Mouse (Mus musculus): ENCODE measurements around the gene Fgd3. TPM values are rescaled to one million over a fixed set of nuclear protein-coding genes. Genes with fewer than 3 reads are reported as not detected.

Fgd3 gene
- polyA plus RNA-seq, 1 experiment from 2014 or later: 1.2 TPM

- no peaks in the 10 kb centered on the region for H3K9me3 ChIP-seq (ENCODE audit: control insufficient read depth, low read length)
- H3K4me2 ChIP-seq (ENCODE audit: low read depth, low read length): no peak overlapping the region
- WGBS: 93% methylated on average over 4 of the region's 4 CpGs
- no peaks in the 10 kb centered on the region for H3K27me3 ChIP-seq (replicated peaks; ENCODE audit: control insufficient read depth, insufficient read depth, low read length)
- H3K4me3 ChIP-seq (ENCODE audit: low read length): no peak overlapping the region
- no peak overlapping the region for H3K27ac ChIP-seq (ENCODE audit: low read length)
- H3K9ac ChIP-seq (ENCODE audit: low read depth, low read length): no peak overlapping the region
- no peaks in the 10 kb centered on the region for H3K4me1 ChIP-seq (ENCODE audit: control insufficient read depth, insufficient read depth, low read length)
- H3K36me3 ChIP-seq (ENCODE audit: control insufficient read depth, insufficient read depth, low read length): no peaks in the 10 kb centered on the region
- no peak for ATAC-seq
Measured at GRCm38 (mm10) chr13:49234711-49235110, 85.4 kb downstream of the Fgd3 start.

- Histone ChIP-seq H3K9ac (ENCODE audit: low read depth, low read length) (no peak overlapping the region), H3K36me3 (ENCODE audit: control insufficient read depth, insufficient read depth, low read length) (no peaks in the 10 kb centered on the region), H3K4me3 (ENCODE audit: low read length) (no peak overlapping the region), H3K27ac (ENCODE audit: low read length) (no peak overlapping the region), H3K4me1 (ENCODE audit: control insufficient read depth, insufficient read depth, low read length) (no peaks in the 10 kb centered on the region), H3K27me3 (replicated peaks; ENCODE audit: control insufficient read depth, insufficient read depth, low read length) (no peaks in the 10 kb centered on the region), H3K4me2 (ENCODE audit: low read depth, low read length) (no peak overlapping the region), H3K9me3 (ENCODE audit: control insufficient read depth, low read length) (no peaks in the 10 kb centered on the region)
- WGBS: 79% methylated on average over 8 of the region's 8 CpGs
- peak; percentile 70 for ATAC-seq
Measured at GRCm38 (mm10) chr13:49233792-49234572, 86.1 kb downstream of the Fgd3 start.

GRCm38 (mm10) chr13:49225633-49226032, 94.5 kb downstream of the Fgd3 start:
- H3K4me1 ChIP-seq (ENCODE audit: control insufficient read depth, insufficient read depth, low read length): peaks cover 4% of the 10 kb centered on the region; the same call in 1 of the 2 replicates
- 42% methylated on average over 4 of the region's 4 CpGs for WGBS
- ATAC-seq: no peak; the same call in 1 of the 2 replicates

GRCm38 (mm10) chr13:49225159-49225558, 95.0 kb downstream of the Fgd3 start:
- Histone ChIP-seq H3K27me3 (replicated peaks; ENCODE audit: control insufficient read depth, insufficient read depth, low read length) (no peaks in the 10 kb centered on the region; the same call in 1 of the 2 replicates), H3K4me3 (ENCODE audit: low read length) (no peak overlapping the region), H3K36me3 (ENCODE audit: control insufficient read depth, insufficient read depth, low read length) (no peaks in the 10 kb centered on the region), H3K27ac (ENCODE audit: low read length) (no peak overlapping the region), H3K4me2 (ENCODE audit: low read depth, low read length) (no peak overlapping the region), H3K4me1 (ENCODE audit: control insufficient read depth, insufficient read depth, low read length) (peaks cover 4% of the 10 kb centered on the region; the same call in 1 of the 2 replicates), H3K9ac (ENCODE audit: low read depth, low read length) (no peak overlapping the region), H3K9me3 (ENCODE audit: control insufficient read depth, low read length) (peaks cover 3% of the 10 kb centered on the region; the same call in 1 of the 2 replicates)
- WGBS: 65% methylated on average over 3 of the region's 3 CpGs
- no peak for ATAC-seq

More at GRCm38 (mm10) chr13:49225633-49226032, 94.5 kb downstream of the Fgd3 start:
- Histone ChIP-seq H3K4me2 (ENCODE audit: low read depth, low read length) (no peak overlapping the region), H3K9ac (ENCODE audit: low read depth, low read length) (no peak overlapping the region), H3K27me3 (replicated peaks; ENCODE audit: control insufficient read depth, insufficient read depth, low read length) (no peaks in the 10 kb centered on the region; the same call in 1 of the 2 replicates), H3K4me3 (ENCODE audit: low read length) (no peak overlapping the region), H3K36me3 (ENCODE audit: control insufficient read depth, insufficient read depth, low read length) (no peaks in the 10 kb centered on the region), H3K9me3 (ENCODE audit: control insufficient read depth, low read length) (peaks cover 3% of the 10 kb centered on the region; the same call in 1 of the 2 replicates), H3K27ac (ENCODE audit: low read length) (no peak overlapping the region)

- ATAC-seq: no peak
- Histone ChIP-seq H3K27ac (ENCODE audit: low read length) (no peak overlapping the region), H3K4me3 (ENCODE audit: low read length) (no peak overlapping the region), H3K9ac (ENCODE audit: low read depth, low read length) (no peak overlapping the region), H3K4me1 (ENCODE audit: control insufficient read depth, insufficient read depth, low read length) (peaks cover 4% of the 10 kb centered on the region; the same call in 1 of the 2 replicates), H3K9me3 (ENCODE audit: control insufficient read depth, low read length) (peaks cover 3% of the 10 kb centered on the region; the same call in 1 of the 2 replicates), H3K27me3 (replicated peaks; ENCODE audit: control insufficient read depth, insufficient read depth, low read length) (no peaks in the 10 kb centered on the region; the same call in 1 of the 2 replicates), H3K36me3 (ENCODE audit: control insufficient read depth, insufficient read depth, low read length) (no peaks in the 10 kb centered on the region), H3K4me2 (ENCODE audit: low read depth, low read length) (0 out of 2 replicates have a peak overlapping the region, but pooled peaks have one; percentile 16)
- WGBS: 34% methylated on average over 6 of the region's 6 CpGs
Measured at GRCm38 (mm10) chr13:49224729-49225128, 95.4 kb downstream of the Fgd3 start.

- no peak; the same call in 1 of the 2 replicates for ATAC-seq
- peaks cover 4% of the 10 kb centered on the region; the same call in 1 of the 2 replicates for H3K4me1 ChIP-seq (ENCODE audit: control insufficient read depth, insufficient read depth, low read length)
Measured at GRCm38 (mm10) chr13:49224314-49224713, 95.8 kb downstream of the Fgd3 start.

GRCm38 (mm10) chr13:49220912-49221311, 99.2 kb downstream of the Fgd3 start:
- WGBS: 26% methylated on average over 5 of the region's 5 CpGs
- Histone ChIP-seq H3K4me3 (ENCODE audit: low read length) (no peak overlapping the region), H3K4me1 (ENCODE audit: control insufficient read depth, insufficient read depth, low read length) (peaks cover 11% of the 10 kb centered on the region; the same call in 1 of the 2 replicates), H3K27me3 (replicated peaks; ENCODE audit: control insufficient read depth, insufficient read depth, low read length) (no peaks in the 10 kb centered on the region; the same call in 1 of the 2 replicates), H3K36me3 (ENCODE audit: control insufficient read depth, insufficient read depth, low read length) (no peaks in the 10 kb centered on the region), H3K4me2 (ENCODE audit: low read depth, low read length) (no peak overlapping the region), H3K9ac (ENCODE audit: low read depth, low read length) (no peak overlapping the region), H3K9me3 (ENCODE audit: control insufficient read depth, low read length) (peaks cover 3% of the 10 kb centered on the region; the same call in 1 of the 2 replicates), H3K27ac (ENCODE audit: low read length) (no peak overlapping the region)
- ATAC-seq: no peak

More at GRCm38 (mm10) chr13:49224314-49224713, 95.8 kb downstream of the Fgd3 start:
- no peaks in the 10 kb centered on the region; the same call in 1 of the 2 replicates for H3K27me3 ChIP-seq (replicated peaks; ENCODE audit: control insufficient read depth, insufficient read depth, low read length)
- H3K9ac ChIP-seq (ENCODE audit: low read depth, low read length): no peak overlapping the region
- peaks cover 3% of the 10 kb centered on the region; the same call in 1 of the 2 replicates for H3K9me3 ChIP-seq (ENCODE audit: control insufficient read depth, low read length)
- no peak overlapping the region for H3K4me3 ChIP-seq (ENCODE audit: low read length)
- no peak overlapping the region for H3K27ac ChIP-seq (ENCODE audit: low read length)
- 15% methylated on average over 10 of the region's 10 CpGs for WGBS
- H3K36me3 ChIP-seq (ENCODE audit: control insufficient read depth, insufficient read depth, low read length): no peaks in the 10 kb centered on the region
- H3K4me2 ChIP-seq (ENCODE audit: low read depth, low read length): peak overlapping the region; percentile 16; the same call in 1 of the 2 replicates

- Histone ChIP-seq H3K4me3 (ENCODE audit: low read length) (no peak overlapping the region), H3K9me3 (ENCODE audit: control insufficient read depth, low read length) (peaks cover 3% of the 10 kb centered on the region; the same call in 1 of the 2 replicates), H3K4me2 (ENCODE audit: low read depth, low read length) (no peak overlapping the region), H3K27ac (ENCODE audit: low read length) (no peak overlapping the region), H3K9ac (ENCODE audit: low read depth, low read length) (no peak overlapping the region), H3K36me3 (ENCODE audit: control insufficient read depth, insufficient read depth, low read length) (no peaks in the 10 kb centered on the region), H3K4me1 (ENCODE audit: control insufficient read depth, insufficient read depth, low read length) (peaks cover 19% of the 10 kb centered on the region), H3K27me3 (replicated peaks; ENCODE audit: control insufficient read depth, insufficient read depth, low read length) (no peaks in the 10 kb centered on the region; the same call in 1 of the 2 replicates)
- no peak for ATAC-seq
- 83% methylated on average over 4 of the region's 4 CpGs for WGBS
Measured at GRCm38 (mm10) chr13:49219367-49219766, 100.7 kb downstream of the Fgd3 start.

- Histone ChIP-seq H3K4me2 (ENCODE audit: low read depth, low read length) (no peak overlapping the region), H3K36me3 (ENCODE audit: control insufficient read depth, insufficient read depth, low read length) (no peaks in the 10 kb centered on the region), H3K4me1 (ENCODE audit: control insufficient read depth, insufficient read depth, low read length) (peaks cover 24% of the 10 kb centered on the region), H3K9me3 (ENCODE audit: control insufficient read depth, low read length) (peaks cover 3% of the 10 kb centered on the region; the same call in 1 of the 2 replicates), H3K9ac (ENCODE audit: low read depth, low read length) (no peak overlapping the region), H3K4me3 (ENCODE audit: low read length) (no peak overlapping the region), H3K27me3 (replicated peaks; ENCODE audit: control insufficient read depth, insufficient read depth, low read length) (no peaks in the 10 kb centered on the region), H3K27ac (ENCODE audit: low read length) (no peak overlapping the region)
- no peak for ATAC-seq
- WGBS: 57% methylated on average over 3 of the region's 3 CpGs
Measured at GRCm38 (mm10) chr13:49218651-49219050, 101.5 kb downstream of the Fgd3 start.
